Mouse (Mus musculus) forebrain, embryonic 14.5 days (tissue): ENCODE measurements around the gene Nr2c1. TPM values are rescaled to one million over a fixed set of nuclear protein-coding genes. Genes with fewer than 3 reads are reported as not detected.

Source experiments
- polyA plus RNA-seq: library from polyadenylated mRNA; unstranded; fragments of >200 nt; fragmentation: Nextera tagmentation; extraction: Ambion mirVana; gene quantifications from 2 replicates; pipeline ENCODE4 v1.2.1, GENCODE M21; 2014

Gene Nr2c1
- polyA plus RNA-seq, 1 experiment from 2014 or later: 7.6 TPM

Other genes with a start within 250 kb of the Nr2c1 start
- gene Vezt, start 112.2 kb upstream of the Nr2c1 start, polyA plus RNA-seq: 70.2 and 75.5 TPM in 2 replicates
- gene Fgd6, start 112.0 kb upstream of the Nr2c1 start, polyA plus RNA-seq: 1.3 and 1.7 TPM in 2 replicates
- gene Ndufa12, start 50.7 kb downstream of the Nr2c1 start, polyA plus RNA-seq: 417 and 485 TPM in 2 replicates
- gene Gm4792, start 150.7 kb downstream of the Nr2c1 start, polyA plus RNA-seq: 0.23 TPM in 1 of 2 replicates, not detected in the other
- 5.5 and 6.2 TPM in 2 replicates for gene Tmcc3, start 163.9 kb downstream of the Nr2c1 start, polyA plus RNA-seq